Mouse (Mus musculus) lung, embryonic 14.5 days (tissue): ENCODE data around the gene Paf1. TPM values are rescaled to one million over a fixed set of nuclear protein-coding genes. Genes with fewer than 3 reads are reported as not detected.

Experiments
- ATAC-seq: fragments of 200-750 bp; cut with Nextera tagmentation; 2 replicates; pipeline ENCODE4 v1.8.0; 2017; ENCODE audit warnings: mild to moderate bottlenecking, moderate TSS enrichment, moderate library complexity; ENCODE audit not compliant: insufficient read depth
- DNase-seq: peaks from one replicate; pipeline ENCODE4 v3.0.0-alpha.2; 2015
- H3K27ac ChIP-seq: fragments of 300-500 bp; sonication (generic); 2 replicates; pipeline ENCODE4 v1.5.1; 2014; ENCODE audit warnings: low read depth, mild to moderate bottlenecking, moderate library complexity
- H3K27me3 ChIP-seq: fragments of 300-500 bp; sonication (generic); 2 replicates; pipeline ENCODE4 v1.6.1; 2014; ENCODE audit warnings: low read length, control low read depth; ENCODE audit not compliant: insufficient read depth
- H3K36me3 ChIP-seq: fragments of 300-500 bp; sonication (generic); 2 replicates; pipeline ENCODE4 v1.6.1; 2014; ENCODE audit warnings: control low read depth; ENCODE audit not compliant: insufficient read depth
- H3K4me1 ChIP-seq: fragments of 300-500 bp; sonication (generic); 2 replicates; pipeline ENCODE4 v1.6.1; 2014; ENCODE audit warnings: antibody characterized with exemption, control low read depth; ENCODE audit not compliant: insufficient read depth
- H3K4me2 ChIP-seq: fragments of 300-500 bp; sonication (generic); 2 replicates; pipeline ENCODE4 v1.6.1; 2014; ENCODE audit warnings: mild to moderate bottlenecking
- H3K4me3 ChIP-seq: fragments of 300-500 bp; sonication (generic); 2 replicates; pipeline ENCODE4 v1.5.1; 2014; ENCODE audit warnings: low read depth, low read length
- H3K9ac ChIP-seq: fragments of 300-500 bp; sonication (generic); 2 replicates; pipeline ENCODE4 v1.6.1; 2014
- H3K9me3 ChIP-seq: fragments of 300-500 bp; sonication (generic); 2 replicates; pipeline ENCODE4 v1.6.1; 2016; ENCODE audit warnings: low read depth, low read length, control low read depth
- CTCF ChIP-seq: IDR thresholded peaks from 2 replicates; pipeline ENCODE4 v1.5.1; 2016; ENCODE audit warnings: antibody characterized with exemption, low read depth
- WGBS: fragments of 180-500 bp; shearing (Covaris S2); extraction: QIAGEN DNeasy Blood & Tissue Kit; methylation state at CpG from one replicate; pipeline ENCODE4 v1.1.7; 2014; 5-methylcytosine and 5-hydroxymethylcytosine counted together
- polyA plus RNA-seq: library from polyadenylated mRNA; unstranded; fragments of >200 nt; fragmentation: Nextera tagmentation; extraction: Ambion mirVana; gene quantifications from 2 replicates; pipeline ENCODE4 v1.2.1, GENCODE M21; 2014

Paf1 gene
- polyA plus RNA-seq, 1 experiment from 2014 or later: 75.4 TPM

GRCm38 (mm10) chr7:28435660-28436259 lies 43.0 kb downstream of the Paf1 start:
- ATAC-seq: peak; percentile 55
- Histone ChIP-seq H3K9ac (peak overlapping the region; percentile 94), H3K36me3 (peaks cover 14% of the 10 kb centered on the region), H3K9me3 (no peaks in the 10 kb centered on the region), H3K4me3 (peak overlapping the region; percentile 92), H3K4me1 (peaks cover 9% of the 10 kb centered on the region; the same call in 1 of the 2 replicates), H3K27ac (peak overlapping the region; percentile 43; the same call in 1 of the 2 replicates), H3K27me3 (no peaks in the 10 kb centered on the region), H3K4me2 (peak overlapping the region; percentile 79)
- DNase-seq: no peak
- no peak for TF ChIP-seq CTCF
- WGBS: under 1% methylated on average over 21 of the region's 70 CpGs

- ATAC-seq: peak; percentile 98
- Histone ChIP-seq H3K4me2 (peak overlapping the region; percentile 79), H3K9me3 (no peaks in the 10 kb centered on the region)
Measured at GRCm38 (mm10) chr7:28436271-28436904, 43.6 kb downstream of the Paf1 start.

GRCm38 (mm10) chr7:28436932-28437570 lies 44.3 kb downstream of the Paf1 start, which contains the start of gene Gmfg:
Gene Gmfg (plus strand): TSS chr7:28437447.
- 2% methylated on average over 16 of the region's 16 CpGs for WGBS
- H3K36me3 ChIP-seq: peaks cover 12% of the 10 kb centered on the region

More at GRCm38 (mm10) chr7:28436271-28436904, 43.6 kb downstream of the Paf1 start:
- peaks cover 9% of the 10 kb centered on the region; the same call in 1 of the 2 replicates for H3K4me1 ChIP-seq
- DNase-seq: peak; percentile 99
- under 1% methylated on average over 55 of the region's 64 CpGs for whole genome bisulfite sequencing
- TF ChIP-seq CTCF: peak; percentile 67
- peak overlapping the region; percentile 94 for H3K9ac ChIP-seq
- H3K27ac ChIP-seq: peak overlapping the region; percentile 48
- H3K36me3 ChIP-seq: peaks cover 14% of the 10 kb centered on the region
- peak overlapping the region; percentile 92 for H3K4me3 ChIP-seq
- H3K27me3 ChIP-seq: no peaks in the 10 kb centered on the region

GRCm38 (mm10) chr7:28437964-28438363 lies 45.2 kb downstream of the Paf1 start:
- ATAC-seq (no peak), DNase-seq (no peak)
- Histone ChIP-seq H3K9me3 (no peaks in the 10 kb centered on the region), H3K4me3 (no peak overlapping the region), H3K4me2 (no peak overlapping the region), H3K27me3 (no peaks in the 10 kb centered on the region), H3K27ac (no peak overlapping the region), H3K36me3 (peaks cover 3% of the 10 kb centered on the region), H3K4me1 (peaks cover 9% of the 10 kb centered on the region; the same call in 1 of the 2 replicates), H3K9ac (no peak overlapping the region)
- TF ChIP-seq CTCF: no peak

More at GRCm38 (mm10) chr7:28436932-28437570, 44.3 kb downstream of the Paf1 start, which contains the start of gene Gmfg:
- H3K27me3 ChIP-seq: no peaks in the 10 kb centered on the region
- TF ChIP-seq CTCF: peak; percentile 85
- ATAC-seq (peak; percentile 38), DNase-seq (peak; percentile 93)
- peak within 1 kb of the TSS; percentile 48 for H3K27ac ChIP-seq
- no peaks in the 10 kb centered on the region for H3K9me3 ChIP-seq
- peak within 1 kb of the TSS; percentile 72 for H3K4me2 ChIP-seq
- H3K4me3 ChIP-seq: peak within 1 kb of the TSS; percentile 92
- H3K4me1 ChIP-seq: peaks cover 9% of the 10 kb centered on the region; the same call in 1 of the 2 replicates
- H3K9ac ChIP-seq: peak within 1 kb of the TSS; percentile 52

GRCm38 (mm10) chr7:28438771-28439170 lies 46.0 kb downstream of the Paf1 start:
- DNase-seq (no peak), ATAC-seq (no peak)
- Histone ChIP-seq H3K4me3 (no peak overlapping the region), H3K9ac (no peak overlapping the region), H3K36me3 (no peaks in the 10 kb centered on the region), H3K4me2 (no peak overlapping the region), H3K9me3 (no peaks in the 10 kb centered on the region), H3K27me3 (no peaks in the 10 kb centered on the region), H3K4me1 (peaks cover 9% of the 10 kb centered on the region; the same call in 1 of the 2 replicates), H3K27ac (no peak overlapping the region)
- WGBS: 78% methylated on average over 2 of the region's 2 CpGs
- no peak for TF ChIP-seq CTCF

GRCm38 (mm10) chr7:28440739-28441138 lies 48.0 kb downstream of the Paf1 start:
- no peak for ATAC-seq
- Histone ChIP-seq H3K9me3 (no peaks in the 10 kb centered on the region), H3K4me1 (no peaks in the 10 kb centered on the region), H3K4me3 (0 out of 2 replicates have a peak overlapping the region, but pooled peaks have one; percentile 9), H3K27me3 (no peaks in the 10 kb centered on the region), H3K4me2 (peak overlapping the region; percentile 29; the same call in 1 of the 2 replicates), H3K36me3 (no peaks in the 10 kb centered on the region), H3K9ac (no peak overlapping the region; the same call in 1 of the 2 replicates), H3K27ac (peak overlapping the region; percentile 63; the same call in 1 of the 2 replicates)
- TF ChIP-seq CTCF: no peak
- DNase-seq: peak; percentile 60
- WGBS: 43% methylated on average over 2 of the region's 2 CpGs
